Mouse (Mus musculus) megakaryocyte-erythroid progenitor cell, adult 5-6 weeks (primary cell): ENCODE data around the gene Gpsm1. TPM values are rescaled to one million over a fixed set of nuclear protein-coding genes. Genes with fewer than 3 reads are reported as not detected.

Source experiments
- ATAC-seq: replicated peaks from 2 replicates; pipeline ENCODE4 v1.8.0; 2016; ENCODE audit warnings: mild to moderate bottlenecking, inconsistent platforms; ENCODE audit not compliant: severe bottlenecking, poor library complexity, low FRiP score, low TSS enrichment
- total RNA-seq, 2 experiments: library from RNA; stranded (forward) in 1 of 2; stranded (reverse) in 1 of 2; fragments of 200-1000, 215-1000 nt in 1 of 2; fragments of >200 nt in 1 of 2; fragmentation: Nextera tagmentation in 1 of 2; gene quantifications; 2 replicates each; pipeline ENCODE4 v1.2.3; 2014 to 2017

The Gpsm1 gene
- total RNA-seq, 2 experiments from 2014 or later = 6.8 to 6.9 TPM

DNA sequence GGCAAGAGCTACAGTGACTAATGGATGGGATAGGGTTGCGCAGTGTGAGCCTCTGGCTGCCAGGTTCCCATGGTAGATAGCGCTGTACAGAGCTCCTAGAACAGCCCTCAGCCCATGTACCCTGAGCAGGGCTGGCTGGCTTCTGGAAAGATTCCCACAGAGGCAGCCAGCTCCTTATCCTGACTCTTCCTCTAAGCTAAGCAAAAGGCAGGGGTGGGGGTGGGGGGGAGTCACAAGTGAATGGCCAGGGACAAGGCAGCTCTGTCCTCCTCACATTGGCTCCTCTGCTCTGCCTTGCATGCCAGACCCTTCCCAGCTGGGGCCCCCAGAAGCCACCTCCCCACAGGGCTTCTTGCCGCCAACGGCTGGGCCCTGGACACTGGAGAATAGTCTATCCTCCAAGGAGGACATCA is 14.7 kb downstream of the Gpsm1 start:
- no peak for ATAC-seq

- no peak for ATAC-seq
Observed at GRCm38 (mm10) chr2:26330702-26331101, 15.4 kb downstream of the Gpsm1 start.

DNA sequence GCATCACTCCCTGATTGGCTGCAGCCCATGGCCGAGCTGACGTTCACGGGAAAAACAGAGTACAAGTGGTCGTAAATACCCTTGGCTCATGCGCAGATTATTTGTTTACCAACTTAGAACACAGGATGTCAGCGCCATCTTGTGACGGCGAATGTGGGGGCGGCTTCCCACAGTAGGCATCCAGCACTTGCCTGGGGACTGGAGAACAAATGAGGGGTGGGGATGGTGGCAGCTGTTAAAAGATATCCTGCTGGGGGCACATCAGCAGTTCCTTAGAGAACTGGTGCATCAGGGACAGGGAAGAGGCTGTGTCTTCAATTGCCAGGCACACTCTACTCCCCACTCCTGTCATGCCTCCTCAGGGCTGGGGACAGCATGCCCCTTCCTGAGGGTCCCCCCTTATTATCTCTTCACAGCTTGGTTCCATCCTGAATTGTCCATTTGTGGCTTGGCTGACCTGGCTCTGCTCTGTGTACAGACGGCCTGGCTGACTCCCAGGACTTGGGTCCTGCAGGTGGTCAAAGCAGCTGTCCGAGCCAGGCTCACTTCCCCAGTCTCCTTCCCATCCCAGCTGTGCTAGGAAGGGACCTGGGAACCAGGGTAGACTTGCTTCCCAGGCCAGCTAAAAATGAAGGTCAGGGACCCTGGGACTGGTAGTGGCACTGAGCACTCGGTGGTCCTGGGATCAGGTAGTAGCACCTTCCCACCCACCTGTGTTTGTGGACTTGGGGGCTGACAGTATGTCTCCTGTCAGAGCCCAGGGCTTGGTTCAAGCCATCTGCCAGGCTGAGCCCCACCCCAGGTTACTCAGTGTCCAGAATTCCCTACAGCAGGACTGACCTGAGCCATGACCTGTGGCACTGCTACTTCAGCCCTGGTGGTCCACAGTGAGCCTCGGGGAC is 23.2 kb downstream of the Gpsm1 start:
- ATAC-seq = no peak

DNA sequence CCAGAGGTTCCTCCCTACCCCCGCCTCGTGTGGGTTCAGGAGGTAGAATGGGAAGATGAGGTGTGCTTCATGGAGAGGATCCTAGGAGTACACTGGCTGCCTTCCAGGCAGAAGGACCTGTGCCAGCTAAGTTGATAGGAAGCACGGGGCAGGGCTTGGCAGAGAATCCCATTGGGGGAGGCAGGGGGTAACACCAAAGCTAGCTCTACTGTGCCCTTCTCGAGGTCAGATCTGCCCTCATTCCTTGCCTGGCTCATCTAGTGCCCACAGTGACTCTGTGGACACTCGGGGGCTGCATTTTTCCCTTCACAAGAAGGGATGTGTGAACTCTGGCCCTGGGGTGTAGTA is 23.9 kb downstream of the Gpsm1 start:
- no peak for ATAC-seq

GRCm38 (mm10) chr2:26341510-26341981 is 26.2 kb downstream of the Gpsm1 start:
- no peak for ATAC-seq

GRCm38 (mm10) chr2:26342044-26342443 is 26.7 kb downstream of the Gpsm1 start:
- ATAC-seq = no peak

DNA sequence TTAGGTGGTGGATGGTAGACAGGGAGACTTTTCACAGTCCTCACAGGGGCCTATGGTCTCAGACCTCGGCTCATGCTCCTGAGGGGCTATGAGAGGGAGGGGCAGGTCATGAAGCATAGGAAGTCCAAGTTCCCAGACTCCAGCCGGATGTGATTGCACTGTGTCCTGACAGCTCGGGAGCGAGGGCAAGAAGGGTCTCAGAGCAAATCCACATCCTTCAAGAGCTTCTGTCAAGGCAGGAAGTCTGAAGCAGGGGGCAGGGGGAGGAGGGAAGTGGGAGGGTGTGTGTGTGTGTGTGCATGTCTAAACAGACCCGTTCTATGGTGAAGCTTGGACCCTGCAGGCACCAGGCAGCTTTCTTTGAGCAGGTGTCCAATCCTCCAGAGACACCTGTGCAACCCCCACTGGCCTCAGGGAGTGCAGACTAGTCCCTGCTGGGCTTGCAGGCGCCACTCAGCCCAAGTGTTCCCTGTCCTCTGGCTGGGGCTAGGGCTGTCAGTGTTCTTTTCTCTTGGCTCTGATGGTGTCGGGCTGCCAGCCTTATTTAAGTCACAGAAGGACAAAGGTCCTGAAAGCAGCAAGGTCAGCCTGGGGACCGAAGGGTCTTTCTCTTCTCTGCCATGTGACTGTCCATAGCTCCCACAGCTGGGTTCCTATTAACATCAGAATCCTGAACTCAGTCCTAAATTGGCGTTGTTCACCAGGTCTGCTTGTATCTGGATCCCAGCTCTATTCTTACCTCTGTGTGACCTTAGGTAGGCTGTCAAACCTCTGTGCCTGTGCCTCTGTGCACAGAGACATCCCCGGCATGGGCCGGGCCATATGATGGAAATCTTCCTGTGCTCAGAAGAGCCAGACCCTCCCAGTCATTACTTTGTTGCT is 27.5 kb downstream of the Gpsm1 start:
- ATAC-seq = no peak

GRCm38 (mm10) chr2:26348241-26348640 is 32.9 kb downstream of the Gpsm1 start:
- no peak for ATAC-seq

GRCm38 (mm10) chr2:26351358-26352290 is 36.3 kb downstream of the Gpsm1 start, which contains the start of gene Dnlz:
Dnlz (minus strand) TSS chr2:26352110.
- ATAC-seq = peak; percentile 83

DNA sequence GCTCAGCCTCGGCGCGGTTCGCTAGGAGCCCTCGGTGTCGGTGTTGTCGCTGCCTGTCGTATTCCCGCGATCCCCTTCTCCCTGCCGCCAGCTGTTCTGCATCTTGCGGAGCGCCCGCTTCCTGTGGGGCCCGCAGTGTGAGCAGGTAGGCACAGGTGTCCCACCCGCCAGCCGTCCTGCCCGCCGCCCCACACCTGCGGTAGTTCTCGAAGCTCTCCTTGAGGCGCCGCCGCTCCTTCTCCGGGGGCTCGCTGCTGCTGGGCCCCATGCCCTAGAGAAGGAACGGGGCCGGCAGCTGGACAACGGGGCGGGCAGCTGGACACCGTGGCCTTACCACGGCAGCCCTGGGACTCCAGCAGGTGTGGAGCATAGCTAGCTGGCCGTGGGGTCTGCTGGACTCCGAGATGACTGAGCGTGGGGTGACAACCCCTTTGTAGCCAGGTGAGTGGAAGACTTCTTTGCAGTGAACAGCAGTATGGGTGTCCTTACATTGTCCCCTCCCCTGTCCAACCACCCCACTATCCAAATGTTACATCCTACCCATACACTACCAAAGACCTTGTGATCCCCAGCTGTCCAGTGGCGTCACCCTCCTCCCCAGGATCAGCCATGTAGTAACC is 37.1 kb downstream of the Gpsm1 start:
- 0 out of 2 replicates have a peak, but pooled peaks have one; percentile 6 for ATAC-seq

DNA sequence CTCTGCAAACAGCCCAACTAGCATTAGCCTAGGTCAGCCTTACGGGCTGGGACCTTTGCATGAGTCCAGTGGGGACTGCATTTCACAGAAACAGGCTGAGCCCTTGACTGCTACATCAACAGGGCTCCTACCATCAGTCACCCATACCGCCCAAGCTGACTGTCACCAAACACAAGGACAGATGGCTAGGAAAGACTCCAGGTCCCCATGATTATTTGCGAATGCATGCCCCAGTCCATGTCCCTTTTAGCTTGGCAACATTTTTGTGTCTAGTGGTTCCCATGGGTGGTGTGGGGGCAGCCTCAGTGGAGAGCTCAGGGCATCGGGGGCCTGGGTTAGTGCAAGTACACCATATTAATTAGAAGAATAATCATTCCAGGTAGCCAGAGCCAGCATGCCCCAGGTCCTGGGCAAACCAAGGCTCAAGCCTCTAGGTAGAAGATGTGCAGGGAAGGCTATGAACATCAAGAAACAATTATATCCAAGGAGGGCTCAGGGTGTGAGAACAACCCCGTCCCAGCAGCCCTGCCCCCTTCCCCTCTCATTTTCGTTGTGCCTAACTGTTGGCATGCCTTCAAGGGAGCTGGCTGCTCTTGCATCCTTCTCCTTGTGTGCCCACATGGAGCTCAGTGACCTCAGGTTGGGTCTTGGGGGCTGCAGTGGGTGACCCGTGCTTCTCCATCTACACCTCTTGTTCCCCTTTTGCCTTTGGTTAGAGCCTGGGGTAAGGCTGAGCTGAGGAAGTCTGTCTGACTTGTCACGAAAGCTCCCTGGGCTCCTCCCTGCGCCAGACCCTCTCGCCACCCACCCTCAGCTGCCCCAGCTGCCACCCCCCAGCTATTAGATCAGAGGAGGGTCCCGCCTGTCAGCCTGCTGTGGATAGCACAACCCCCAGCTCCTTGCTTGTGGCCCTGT is 38.0 kb downstream of the Gpsm1 start:
- no peak for ATAC-seq

- ATAC-seq = no peak
Observed at GRCm38 (mm10) chr2:26354401-26354800, 39.1 kb downstream of the Gpsm1 start.

GRCm38 (mm10) chr2:26356231-26356630 is 40.9 kb downstream of the Gpsm1 start:
- no peak for ATAC-seq

DNA sequence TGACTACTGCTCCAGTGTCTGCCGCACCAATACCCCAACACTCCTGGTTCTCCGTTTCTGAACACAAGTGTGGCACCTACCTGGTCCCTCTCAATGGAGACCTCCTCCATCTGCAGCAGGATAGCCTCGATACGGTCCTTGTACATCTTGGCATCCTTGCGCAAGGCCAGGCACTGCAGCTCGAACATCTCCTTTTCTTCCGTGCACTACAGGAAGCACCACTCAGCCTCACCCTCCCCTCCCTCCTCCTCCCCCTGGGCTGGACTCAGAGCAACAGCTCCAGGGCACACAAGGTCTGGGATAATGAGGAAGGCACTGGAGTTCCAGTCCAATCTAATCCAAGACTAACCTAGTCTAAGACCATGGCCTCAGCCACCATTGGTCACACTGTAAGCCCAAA is 41.4 kb downstream of the Gpsm1 start:
- ATAC-seq = no peak

DNA sequence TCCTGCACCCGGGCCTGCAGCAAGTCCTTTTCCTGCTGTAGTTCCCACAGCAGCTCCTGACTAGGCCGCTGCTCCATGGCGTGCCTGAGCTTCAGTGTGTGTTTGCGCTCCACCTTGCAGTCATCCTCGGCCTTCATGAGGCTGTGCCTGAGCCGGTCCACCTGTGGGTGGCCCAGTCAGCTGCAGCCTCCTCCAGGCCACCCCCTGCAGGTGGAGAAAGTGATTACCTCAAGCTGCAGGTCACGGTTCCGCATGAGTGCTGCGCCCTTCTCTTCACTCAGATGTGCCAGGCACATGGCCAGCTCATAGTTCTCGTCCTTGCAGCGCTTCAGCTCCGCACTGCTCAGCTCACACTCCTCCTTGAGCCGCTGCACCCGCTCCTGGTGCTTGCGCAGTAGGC is 42.2 kb downstream of the Gpsm1 start:
- ATAC-seq = no peak

DNA sequence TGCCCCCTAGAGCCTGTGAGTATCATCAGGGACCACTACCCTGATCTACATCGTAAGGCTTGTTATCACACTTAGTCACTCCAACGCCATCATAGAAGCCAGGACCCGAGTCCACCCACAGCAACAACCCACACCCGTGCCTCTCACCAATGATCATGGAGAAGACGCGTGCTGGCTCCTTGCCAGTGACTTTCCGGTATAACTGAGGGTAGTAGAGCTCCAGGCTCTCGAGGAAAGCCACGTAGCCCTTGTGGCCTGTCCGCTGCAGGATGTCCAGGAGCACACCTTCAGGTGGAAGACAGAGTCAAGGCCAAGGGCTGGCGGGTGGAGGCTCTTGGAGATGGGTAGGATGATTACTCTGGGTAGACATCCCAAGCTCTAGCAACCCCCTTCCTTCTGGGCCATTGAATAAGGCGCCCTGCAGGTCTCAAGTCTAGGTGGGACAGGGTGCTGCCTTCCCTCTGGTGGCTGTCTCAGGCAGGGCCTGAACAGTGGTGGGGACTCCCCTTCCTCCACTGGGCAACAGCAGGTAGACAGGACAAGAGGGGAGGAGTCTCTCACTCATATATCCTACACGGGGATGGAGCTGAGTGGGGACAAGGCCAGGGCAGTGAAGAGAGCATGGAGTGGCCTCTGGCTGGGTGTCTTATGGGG is 43.5 kb downstream of the Gpsm1 start:
- no peak for ATAC-seq

- ATAC-seq = no peak
Observed at GRCm38 (mm10) chr2:26359983-26360382, 44.7 kb downstream of the Gpsm1 start.
